Mouse (Mus musculus): ENCODE results near the gene Rbp3. TPM values are rescaled to one million over a fixed set of nuclear protein-coding genes. Genes with fewer than 3 reads are reported as not detected.

Rbp3 gene
- total and polyA plus RNA-seq, 3 experiments = 0.11 TPM; not detected in 2

GRCm38 (mm10) chr14:33959341-33959740, 5.5 kb downstream of the Rbp3 start:
- ATAC-seq (ENCODE audit: extremely low read depth, insufficient number of reproducible peaks, low FRiP score, poor library complexity, severe bottlenecking) (no peak), DNase-seq (ENCODE audit: low spot score) (no peak)
- Histone ChIP-seq H3K4me1 (ENCODE audit: insufficient read depth, low read depth, low read length) (no peaks in the 10 kb centered on the region), H3K36me3 (replicated peaks) (no peaks in the 10 kb centered on the region), H3K9me3 (replicated peaks) (peaks cover 81% of the 10 kb centered on the region), H3K4me3 (ENCODE audit: low read depth, low read length) (no peak overlapping the region), H3K27me3 (ENCODE audit: insufficient read depth, low read length) (no peaks in the 10 kb centered on the region; the same call in 1 of the 2 replicates)
- TF ChIP-seq GATA1 (IDR thresholded peaks at IDR 0.05; ENCODE audit: borderline replicate concordance, low read length) (no peak), TAL1 (conservative IDR thresholded peaks at IDR 0.05; ENCODE audit: low read depth, low read length) (no peak), CTCF (IDR thresholded peaks at IDR 0.05; ENCODE audit: low read depth, low read length) (no peak), GATA2 (IDR thresholded peaks at IDR 0.05; ENCODE audit: borderline replicate concordance, low read depth, low read length) (no peak), POLR2AphosphoS5 (IDR thresholded peaks at IDR 0.05; ENCODE audit: insufficient replicate concordance, low read depth, low read length) (no peak)

- DNase-seq (ENCODE audit: low spot score) = no peak
These were observed 11.9 kb downstream of the Rbp3 start for GRCm38 (mm10) chr14:33965675-33966074.

GRCm38 (mm10) chr14:33972679-33973078, 18.9 kb downstream of the Rbp3 start:
- no peaks in the 10 kb centered on the region for H3K36me3 ChIP-seq (replicated peaks)
- ATAC-seq (ENCODE audit: extremely low read depth, insufficient number of reproducible peaks, low FRiP score, poor library complexity, severe bottlenecking) = no peak
- DNase-seq (ENCODE audit: low spot score) = no peak
- peaks cover 69% of the 10 kb centered on the region for H3K9me3 ChIP-seq (replicated peaks)
- TF ChIP-seq POLR2AphosphoS5 (IDR thresholded peaks at IDR 0.05; ENCODE audit: insufficient replicate concordance, low read depth, low read length) (no peak), CTCF (IDR thresholded peaks at IDR 0.05; ENCODE audit: low read depth, low read length) (no peak), TAL1 (conservative IDR thresholded peaks at IDR 0.05; ENCODE audit: low read depth, low read length) (no peak), GATA2 (IDR thresholded peaks at IDR 0.05; ENCODE audit: borderline replicate concordance, low read depth, low read length) (no peak), GATA1 (IDR thresholded peaks at IDR 0.05; ENCODE audit: borderline replicate concordance, low read length) (no peak)
- H3K27me3 ChIP-seq (ENCODE audit: insufficient read depth, low read length) = no peaks in the 10 kb centered on the region
- no peaks in the 10 kb centered on the region for H3K4me1 ChIP-seq (ENCODE audit: insufficient read depth, low read depth, low read length)
- H3K4me3 ChIP-seq (ENCODE audit: low read depth, low read length) = no peak overlapping the region

More at GRCm38 (mm10) chr14:33965675-33966074, 11.9 kb downstream of the Rbp3 start:
- no peak for ATAC-seq (ENCODE audit: extremely low read depth, insufficient number of reproducible peaks, low FRiP score, poor library complexity, severe bottlenecking)
- Histone ChIP-seq H3K4me1 (ENCODE audit: insufficient read depth, low read depth, low read length) (no peaks in the 10 kb centered on the region), H3K36me3 (replicated peaks) (no peaks in the 10 kb centered on the region), H3K27me3 (ENCODE audit: insufficient read depth, low read length) (no peaks in the 10 kb centered on the region; the same call in 1 of the 2 replicates), H3K9me3 (replicated peaks) (peaks cover 51% of the 10 kb centered on the region), H3K4me3 (ENCODE audit: low read depth, low read length) (no peak overlapping the region)
- TF ChIP-seq GATA2 (IDR thresholded peaks at IDR 0.05; ENCODE audit: borderline replicate concordance, low read depth, low read length) = no peak
- no peak for TF ChIP-seq CTCF (IDR thresholded peaks at IDR 0.05; ENCODE audit: low read depth, low read length)

GRCm38 (mm10) chr14:33974752-33975151, 20.9 kb downstream of the Rbp3 start:
- H3K9me3 ChIP-seq (replicated peaks) = peaks cover 74% of the 10 kb centered on the region
- H3K36me3 ChIP-seq (replicated peaks) = no peaks in the 10 kb centered on the region
- DNase-seq (ENCODE audit: low spot score) (no peak), ATAC-seq (ENCODE audit: extremely low read depth, insufficient number of reproducible peaks, low FRiP score, poor library complexity, severe bottlenecking) (no peak)
- H3K4me1 ChIP-seq (ENCODE audit: insufficient read depth, low read depth, low read length) = no peaks in the 10 kb centered on the region
- TF ChIP-seq GATA2 (IDR thresholded peaks at IDR 0.05; ENCODE audit: borderline replicate concordance, low read depth, low read length) = no peak
- no peak for TF ChIP-seq POLR2AphosphoS5 (IDR thresholded peaks at IDR 0.05; ENCODE audit: insufficient replicate concordance, low read depth, low read length)
- TF ChIP-seq CTCF (IDR thresholded peaks at IDR 0.05; ENCODE audit: low read depth, low read length) = no peak
- TF ChIP-seq GATA1 (IDR thresholded peaks at IDR 0.05; ENCODE audit: borderline replicate concordance, low read length) = no peak
- no peak for TF ChIP-seq TAL1 (conservative IDR thresholded peaks at IDR 0.05; ENCODE audit: low read depth, low read length)
- no peaks in the 10 kb centered on the region for H3K27me3 ChIP-seq (ENCODE audit: insufficient read depth, low read length)
- H3K4me3 ChIP-seq (ENCODE audit: low read depth, low read length) = no peak overlapping the region

GRCm38 (mm10) chr14:33977748-33978147, 23.9 kb downstream of the Rbp3 start:
- DNase-seq (ENCODE audit: low spot score) = no peak
- no peak for ATAC-seq (ENCODE audit: extremely low read depth, insufficient number of reproducible peaks, low FRiP score, poor library complexity, severe bottlenecking)
- Histone ChIP-seq H3K4me3 (ENCODE audit: low read depth, low read length) (no peak overlapping the region), H3K4me1 (ENCODE audit: insufficient read depth, low read depth, low read length) (no peaks in the 10 kb centered on the region), H3K36me3 (replicated peaks) (no peaks in the 10 kb centered on the region), H3K27me3 (ENCODE audit: insufficient read depth, low read length) (no peaks in the 10 kb centered on the region), H3K9me3 (replicated peaks) (peaks cover 50% of the 10 kb centered on the region)
- TF ChIP-seq TAL1 (conservative IDR thresholded peaks at IDR 0.05; ENCODE audit: low read depth, low read length) (no peak), GATA2 (IDR thresholded peaks at IDR 0.05; ENCODE audit: borderline replicate concordance, low read depth, low read length) (no peak), POLR2AphosphoS5 (IDR thresholded peaks at IDR 0.05; ENCODE audit: insufficient replicate concordance, low read depth, low read length) (no peak), GATA1 (IDR thresholded peaks at IDR 0.05; ENCODE audit: borderline replicate concordance, low read length) (no peak), CTCF (IDR thresholded peaks at IDR 0.05; ENCODE audit: low read depth, low read length) (no peak)

DNA sequence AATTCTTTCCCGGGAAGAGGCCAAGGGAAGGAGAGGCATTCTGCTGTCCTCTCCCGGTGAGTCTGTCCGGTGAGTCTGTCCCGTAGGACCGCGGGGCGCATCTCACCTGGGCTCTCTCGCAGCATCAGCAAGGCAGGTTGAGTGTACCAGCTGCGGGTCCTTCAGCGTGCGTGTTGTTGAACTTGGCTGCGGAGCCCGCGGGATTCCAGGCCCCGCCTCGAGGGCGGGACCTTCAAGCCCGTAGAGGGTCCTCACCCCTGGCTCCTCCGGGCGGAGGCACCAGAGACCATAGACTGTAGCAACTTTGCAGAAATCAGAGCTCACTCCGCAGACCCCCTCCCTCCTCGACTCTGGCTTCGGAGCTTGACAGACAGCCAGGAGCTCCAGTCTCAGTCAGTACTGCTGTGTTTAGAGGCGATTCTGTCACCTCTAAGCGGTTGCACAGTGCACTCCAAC, 24.8 kb downstream of the Rbp3 start, which contains the start of gene Zfp488:
Gene Zfp488, minus strand, starts transcription at position 161 of the 456 bp plus-strand sequence.
- DNase-seq (ENCODE audit: low spot score) = no peak
- Histone ChIP-seq H3K36me3 (replicated peaks) (no peaks in the 10 kb centered on the region), H3K4me1 (ENCODE audit: insufficient read depth, low read depth, low read length) (no peaks in the 10 kb centered on the region), H3K4me3 (ENCODE audit: low read depth, low read length) (no peak within 1 kb of the TSS), H3K9me3 (replicated peaks) (peaks cover 42% of the 10 kb centered on the region), H3K27me3 (ENCODE audit: insufficient read depth, low read length) (no peaks in the 10 kb centered on the region)
- TF ChIP-seq GATA2 (IDR thresholded peaks at IDR 0.05; ENCODE audit: borderline replicate concordance, low read depth, low read length) (no peak), CTCF (IDR thresholded peaks at IDR 0.05; ENCODE audit: low read depth, low read length) (no peak), GATA1 (IDR thresholded peaks at IDR 0.05; ENCODE audit: borderline replicate concordance, low read length) (no peak), TAL1 (conservative IDR thresholded peaks at IDR 0.05; ENCODE audit: low read depth, low read length) (no peak), POLR2AphosphoS5 (IDR thresholded peaks at IDR 0.05; ENCODE audit: insufficient replicate concordance, low read depth, low read length) (no peak)
- ATAC-seq (ENCODE audit: extremely low read depth, insufficient number of reproducible peaks, low FRiP score, poor library complexity, severe bottlenecking) = no peak
